Mouse (Mus musculus): Measurements from ENCODE around the gene Dnmt3l. TPM values are rescaled to one million over a fixed set of nuclear protein-coding genes. Genes with fewer than 3 reads are reported as not detected.
A peak's percentile ranks its signal among the peaks of the same experiment; 100 is the strongest.
"Not testable (repeated sequence)": the region's sequence is repeated elsewhere in the genome, so short reads cannot be mapped to it uniquely, and the experiment has no call there.

The Dnmt3l gene
- polyA plus RNA-seq, 1 experiment from 2014 or later = not detected

- H3K9ac ChIP-seq; H3K4me3 ChIP-seq; ATAC-seq; H3K4me2 ChIP-seq; H3K27ac ChIP-seq; H3K27me3 ChIP-seq; H3K9me3 ChIP-seq (replicated peaks); H3K36me3 ChIP-seq (ENCODE audit: poor library complexity, severe bottlenecking): not testable (repeated sequence)
- H3K4me1 ChIP-seq = peaks cover 33% of the 10 kb centered on the region
- 95% methylated on average over 5 of the region's 5 CpGs for WGBS
Measured at GRCm38 (mm10) chr10:78011116-78011515, 30.6 kb upstream of the Dnmt3l start.

- Histone ChIP-seq H3K9ac (no peak overlapping the region), H3K36me3 (ENCODE audit: poor library complexity, severe bottlenecking) (no peaks in the 10 kb centered on the region), H3K27ac (no peak overlapping the region), H3K9me3 (replicated peaks) (no peaks in the 10 kb centered on the region), H3K4me2 (no peak overlapping the region), H3K4me3 (no peak overlapping the region), H3K27me3 (no peaks in the 10 kb centered on the region), H3K4me1 (peaks cover 15% of the 10 kb centered on the region)
- ATAC-seq = no peak
- WGBS = 94% methylated on average over 18 of the region's 18 CpGs
Measured at GRCm38 (mm10) chr10:78012661-78013495, 28.9 kb upstream of the Dnmt3l start.

- H3K4me3 ChIP-seq = no peak overlapping the region
- no peak overlapping the region for H3K27ac ChIP-seq
- no peak for ATAC-seq
- no peaks in the 10 kb centered on the region for H3K9me3 ChIP-seq (replicated peaks)
- no peak overlapping the region for H3K9ac ChIP-seq
- H3K4me1 ChIP-seq = 0 out of 2 replicates have a peak, but pooled peaks cover 2% of the 10 kb centered on the region
- 93% methylated on average over 1 of the region's 1 CpGs for WGBS
- H3K27me3 ChIP-seq = no peaks in the 10 kb centered on the region
- H3K4me2 ChIP-seq = no peak overlapping the region
- no peaks in the 10 kb centered on the region for H3K36me3 ChIP-seq (ENCODE audit: poor library complexity, severe bottlenecking)
Measured at GRCm38 (mm10) chr10:78015489-78015888, 26.3 kb upstream of the Dnmt3l start.

- Histone ChIP-seq H3K4me3 (no peak overlapping the region), H3K4me2 (no peak overlapping the region), H3K4me1 (no peaks in the 10 kb centered on the region), H3K9ac (no peak overlapping the region), H3K36me3 (ENCODE audit: poor library complexity, severe bottlenecking) (no peaks in the 10 kb centered on the region), H3K9me3 (replicated peaks) (no peaks in the 10 kb centered on the region), H3K27ac (no peak overlapping the region), H3K27me3 (no peaks in the 10 kb centered on the region)
- WGBS = 56% methylated on average over 5 of the region's 5 CpGs
- ATAC-seq = no peak
Measured at GRCm38 (mm10) chr10:78016366-78016765, 25.4 kb upstream of the Dnmt3l start.

GRCm38 (mm10) chr10:78018797-78019203, 22.9 kb upstream of the Dnmt3l start:
- no peak overlapping the region for H3K27ac ChIP-seq
- H3K4me2 ChIP-seq = peak overlapping the region; percentile 56
- no peaks in the 10 kb centered on the region for H3K27me3 ChIP-seq
- 20% methylated on average over 19 of the region's 19 CpGs for WGBS
- H3K36me3 ChIP-seq (ENCODE audit: poor library complexity, severe bottlenecking) = no peaks in the 10 kb centered on the region
- no peaks in the 10 kb centered on the region for H3K9me3 ChIP-seq (replicated peaks)
- no peaks in the 10 kb centered on the region for H3K4me1 ChIP-seq
- ATAC-seq = peak; percentile 55
- peak overlapping the region; percentile 31 for H3K4me3 ChIP-seq
- H3K9ac ChIP-seq = no peak overlapping the region; the same call in 1 of the 2 replicates

GRCm38 (mm10) chr10:78019291-78019690, 22.5 kb upstream of the Dnmt3l start:
- H3K9me3 ChIP-seq (replicated peaks) = no peaks in the 10 kb centered on the region
- no peaks in the 10 kb centered on the region for H3K36me3 ChIP-seq (ENCODE audit: poor library complexity, severe bottlenecking)
- ATAC-seq = no peak
- 63% methylated on average over 4 of the region's 4 CpGs for WGBS
- no peak overlapping the region for H3K9ac ChIP-seq
- no peaks in the 10 kb centered on the region for H3K27me3 ChIP-seq
- no peak overlapping the region for H3K4me2 ChIP-seq
- no peak overlapping the region for H3K4me3 ChIP-seq
- no peaks in the 10 kb centered on the region for H3K4me1 ChIP-seq
- no peak overlapping the region for H3K27ac ChIP-seq

GRCm38 (mm10) chr10:78019984-78020383, 21.8 kb upstream of the Dnmt3l start:
- not testable (repeated sequence) for H3K4me2 ChIP-seq; H3K9me3 ChIP-seq (replicated peaks); H3K36me3 ChIP-seq (ENCODE audit: poor library complexity, severe bottlenecking); H3K27me3 ChIP-seq; ATAC-seq; H3K4me3 ChIP-seq; H3K27ac ChIP-seq; H3K9ac ChIP-seq; H3K4me1 ChIP-seq
- WGBS = 98% methylated on average over 7 of the region's 11 CpGs

GRCm38 (mm10) chr10:78025453-78025852, 16.3 kb upstream of the Dnmt3l start:
- not testable (repeated sequence) for H3K4me1 ChIP-seq; H3K4me2 ChIP-seq; H3K36me3 ChIP-seq (ENCODE audit: poor library complexity, severe bottlenecking); H3K9me3 ChIP-seq (replicated peaks); H3K9ac ChIP-seq; H3K4me3 ChIP-seq; H3K27ac ChIP-seq; ATAC-seq; H3K27me3 ChIP-seq
- 62% methylated on average over 6 of the region's 8 CpGs for WGBS

GRCm38 (mm10) chr10:78028129-78028528, 13.6 kb upstream of the Dnmt3l start:
- H3K27ac ChIP-seq = no peak overlapping the region
- 7% methylated on average over 5 of the region's 5 CpGs for WGBS
- no peak overlapping the region for H3K4me2 ChIP-seq
- no peaks in the 10 kb centered on the region for H3K9me3 ChIP-seq (replicated peaks)
- H3K27me3 ChIP-seq = no peaks in the 10 kb centered on the region
- H3K4me3 ChIP-seq = no peak overlapping the region
- peak; percentile 77 for ATAC-seq
- H3K4me1 ChIP-seq = no peaks in the 10 kb centered on the region
- no peak overlapping the region for H3K9ac ChIP-seq
- H3K36me3 ChIP-seq (ENCODE audit: poor library complexity, severe bottlenecking) = no peaks in the 10 kb centered on the region

GRCm38 (mm10) chr10:78029080-78029479, 12.7 kb upstream of the Dnmt3l start:
- ATAC-seq = no peak
- Histone ChIP-seq H3K9me3 (replicated peaks) (no peaks in the 10 kb centered on the region), H3K4me1 (no peaks in the 10 kb centered on the region), H3K27ac (no peak overlapping the region), H3K36me3 (ENCODE audit: poor library complexity, severe bottlenecking) (no peaks in the 10 kb centered on the region), H3K4me3 (no peak overlapping the region), H3K4me2 (no peak overlapping the region), H3K9ac (no peak overlapping the region), H3K27me3 (no peaks in the 10 kb centered on the region)
- WGBS = 85% methylated on average over 1 of the region's 1 CpGs

GRCm38 (mm10) chr10:78031987-78032386, 9.8 kb upstream of the Dnmt3l start:
- no peaks in the 10 kb centered on the region for H3K27me3 ChIP-seq
- H3K4me1 ChIP-seq = no peaks in the 10 kb centered on the region
- H3K36me3 ChIP-seq (ENCODE audit: poor library complexity, severe bottlenecking) = no peaks in the 10 kb centered on the region
- 80% methylated on average over 2 of the region's 2 CpGs for WGBS
- no peak overlapping the region for H3K27ac ChIP-seq
- H3K9me3 ChIP-seq (replicated peaks) = no peaks in the 10 kb centered on the region
- no peak overlapping the region for H3K9ac ChIP-seq
- ATAC-seq = no peak
- no peak overlapping the region for H3K4me2 ChIP-seq
- no peak overlapping the region for H3K4me3 ChIP-seq

GRCm38 (mm10) chr10:78037139-78037538, 4.6 kb upstream of the Dnmt3l start:
- Histone ChIP-seq H3K36me3 (ENCODE audit: poor library complexity, severe bottlenecking) (no peaks in the 10 kb centered on the region), H3K9ac (no peak overlapping the region), H3K4me3 (no peak overlapping the region), H3K4me1 (no peaks in the 10 kb centered on the region), H3K27ac (no peak overlapping the region), H3K27me3 (peaks cover 2% of the 10 kb centered on the region; the same call in 1 of the 2 replicates), H3K4me2 (no peak overlapping the region), H3K9me3 (replicated peaks) (no peaks in the 10 kb centered on the region)
- no peak for ATAC-seq
- WGBS = 81% methylated on average over 4 of the region's 4 CpGs

GRCm38 (mm10) chr10:78042096-78042495, 349 bp downstream of the Dnmt3l start:
- Histone ChIP-seq H3K4me3 (no peak overlapping the region), H3K4me2 (no peak overlapping the region), H3K27me3 (peaks cover 7% of the 10 kb centered on the region), H3K36me3 (ENCODE audit: poor library complexity, severe bottlenecking) (no peaks in the 10 kb centered on the region), H3K9me3 (replicated peaks) (no peaks in the 10 kb centered on the region), H3K4me1 (peaks cover 8% of the 10 kb centered on the region), H3K9ac (no peak overlapping the region), H3K27ac (no peak overlapping the region)
- WGBS = 89% methylated on average over 7 of the region's 7 CpGs
- ATAC-seq = no peak
